Mouse (Mus musculus): ENCODE data around the gene Rps25.

DNA sequence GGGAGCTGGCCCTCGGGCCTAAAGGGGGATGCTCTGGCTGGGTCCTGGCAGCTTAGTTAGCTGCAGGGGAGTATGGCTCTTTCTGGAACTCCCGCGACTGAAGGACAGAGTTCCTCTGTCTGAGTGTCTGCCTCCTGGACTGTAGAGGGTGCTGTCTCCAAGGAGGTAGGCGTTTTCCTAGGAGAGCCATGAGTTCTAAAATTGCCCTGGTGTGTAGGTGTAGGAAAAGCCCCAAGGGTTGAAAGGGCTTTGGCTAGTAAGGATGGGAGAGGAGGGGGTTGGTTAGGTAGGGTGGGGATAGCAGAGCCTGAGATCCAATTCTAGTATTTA lies 47.9 kb downstream of the Rps25 start, which contains the start of gene Upk2:
- no peak for TF ChIP-seq CTCF (IDR thresholded peaks at IDR 0.05; ENCODE audit: insufficient read depth, low read length)
- TF ChIP-seq POLR2A (IDR thresholded peaks at IDR 0.05; ENCODE audit: borderline replicate concordance, extremely low read depth, low read depth, low read length), result no peak
